Mouse (Mus musculus) layer of hippocampus, adult 6 months (tissue): Measurements from ENCODE around the gene Rit1. TPM values are rescaled to one million over a fixed set of nuclear protein-coding genes. Genes with fewer than 3 reads are reported as not detected.

Experiments
- long read RNA-seq, 2 experiments: library from polyadenylated mRNA; unstranded; transcript quantifications; one replicate each; pipeline ENCODE4 v2.0.0; 2019 to 2020
- polyA plus RNA-seq: library from polyadenylated mRNA; unstranded; fragments of <200 nt; fragmentation: Nextera tagmentation; gene quantifications from 2 replicates; pipeline ENCODE4 v1.2.3, GENCODE M21; 2021

Gene Rit1
- polyA plus RNA-seq, result 53.2 and 54.9 TPM in 2 replicates
- long read RNA-seq, experiment 1, transcript Rit1-201 (6 exons, 1,204 nt), result major isoform, 35 of 57 reads
- long read RNA-seq, experiment 1, partial matches to known transcripts, result 8 of 57 reads
- long read RNA-seq, experiment 1, other reads (novel, unspliced or antisense), result 11 of 57 reads
- long read RNA-seq, experiment 2, transcript Rit1-208 (6 exons, 993 nt), result minor isoform, 9 of 115 reads
- long read RNA-seq, experiment 2, transcript Rit1-201 (6 exons, 1,204 nt), result major isoform, 80 of 115 reads
- long read RNA-seq, experiment 2, partial matches to known transcripts, result 5 of 115 reads
- long read RNA-seq, experiment 2, other reads (novel, unspliced or antisense), result 19 of 115 reads

GRCm38 (mm10) chr3:88716399-88717197, at the start of gene Rit1:
Gene Rit1, plus strand, starts transcription at chr3:88716838.

GRCm38 (mm10) chr3:88684980-88685941, 31.4 kb upstream of the Rit1 start, which contains the start of gene Khdc4:
Gene Khdc4, plus strand, starts transcription at chr3:88685803.

GRCm38 (mm10) chr3:88774939-88775841, 58.6 kb downstream of the Rit1 start, which contains the start of gene Syt11:
Gene Syt11, minus strand, starts transcription at chr3:88775164.

Other genes starting within 250 kb of the Rit1 start
- gene Lmna, start 206.9 kb upstream of the Rit1 start, polyA plus RNA-seq, result 38.9 and 42.1 TPM in 2 replicates
- gene Mex3a, start 184.4 kb upstream of the Rit1 start, polyA plus RNA-seq, result 0.19 and 0.24 TPM in 2 replicates
- 0.14 TPM in 1 of 2 replicates, not detected in the other for gene Rab25, start 168.5 kb upstream of the Rit1 start, polyA plus RNA-seq
- 126 and 151 TPM in 2 replicates for gene Lamtor2, start 163.8 kb upstream of the Rit1 start, polyA plus RNA-seq
- gene Ubqln4, start 163.1 kb upstream of the Rit1 start, polyA plus RNA-seq, result 12.7 and 13.2 TPM in 2 replicates
- 214 and 223 TPM in 2 replicates for gene Ssr2, start 141.0 kb upstream of the Rit1 start, polyA plus RNA-seq
- 51.9 and 53.2 TPM in 2 replicates for gene Arhgef2, start 110.9 kb upstream of the Rit1 start, polyA plus RNA-seq
- gene Rxfp4, start 63.7 kb upstream of the Rit1 start, polyA plus RNA-seq, result not detected in 2 replicates
- 25.7 and 28.9 TPM in 2 replicates for gene Khdc4, start 31.0 kb upstream of the Rit1 start, polyA plus RNA-seq
- 274 and 343 TPM in 2 replicates for gene Syt11, start 58.3 kb downstream of the Rit1 start, polyA plus RNA-seq
- gene Gon4l, start 118.4 kb downstream of the Rit1 start, polyA plus RNA-seq, result 5.6 and 6.8 TPM in 2 replicates
- 17.4 and 18.9 TPM in 2 replicates for gene Msto1, start 197.2 kb downstream of the Rit1 start, polyA plus RNA-seq
- gene Ash1l, start 233.8 kb downstream of the Rit1 start, polyA plus RNA-seq, result 9.1 and 9.5 TPM in 2 replicates
- gene Dap3, start 234.3 kb downstream of the Rit1 start, polyA plus RNA-seq, result 102 and 114 TPM in 2 replicates